Mouse (Mus musculus): ENCODE data around the gene Vegfa.

GRCm38 (mm10) chr17:46024192-46024591 is 8.0 kb downstream of the Vegfa start:
- TF ChIP-seq UBTF (IDR thresholded peaks at IDR 0.05; ENCODE audit: low read depth, low read length) (no peak), POLR2A (IDR thresholded peaks at IDR 0.05; ENCODE audit: low read depth, low read length) (no peak), CTCF (conservative IDR thresholded peaks at IDR 0.05 in 1 of 2, IDR thresholded peaks at IDR 0.05 in 1 of 2; ENCODE audit: low read depth in 2 of 2, low read length in 2 of 2) (no peak), ZNF384 (IDR thresholded peaks at IDR 0.05; ENCODE audit: low read depth, low read length) (no peak), POLR2AphosphoS2 (IDR thresholded peaks at IDR 0.05; ENCODE audit: low read depth, low read length) (no peak), EP300 (IDR thresholded peaks at IDR 0.05; ENCODE audit: low read length) (no peak), IRF4 (IDR thresholded peaks at IDR 0.05; ENCODE audit: low read depth, low read length) (no peak), ZKSCAN1 (IDR thresholded peaks at IDR 0.05; ENCODE audit: borderline replicate concordance, low read depth, low read length) (no peak)
